Comparison of ENCODE assay signal across 23 mouse cellular contexts in the genomic region with DNA sequence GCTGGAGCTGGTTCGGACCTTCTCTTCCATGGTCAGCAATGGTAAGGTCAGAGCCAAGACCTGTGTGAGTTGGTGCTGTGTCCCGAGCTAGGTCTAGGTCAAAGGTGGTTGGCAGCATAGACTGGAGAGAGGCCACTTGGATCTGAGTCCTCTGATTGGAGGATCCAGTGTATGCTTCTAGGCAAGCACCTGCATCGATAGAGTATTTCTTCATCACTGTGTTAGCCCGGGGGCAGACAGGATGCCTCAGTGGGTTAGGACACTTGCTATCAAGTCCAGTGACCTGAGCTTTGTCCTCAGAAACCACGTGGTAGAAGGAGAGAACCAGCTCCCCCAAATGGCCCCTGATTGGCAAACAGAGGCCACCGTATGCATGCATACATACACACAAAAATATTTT. TPM values are rescaled to one million over a fixed set of nuclear protein-coding genes. Genes with fewer than 3 reads are reported as not detected.
"Had no signal": no experiment of that assay in that cellular context is flagged by ENCODE, and none has a peak within 500 bp of the region (broad histone marks: within the 10 kb centered on the region; RNA-seq: fewer than 3 reads in every experiment).

No protein-coding gene starts in this region.

- ATAC-seq: intestine, postnatal 0 days had no signal

- H3K4me2 ChIP-seq: limb, embryonic 13.5 days; lung, embryonic 15.5 days; midbrain, embryonic 11.5 days; neural tube, embryonic 12.5 days; neural tube, embryonic 15.5 days had no signal

- H3K4me3 ChIP-seq: layer of hippocampus, adult 2 months; limb, embryonic 10.5 days; limb, embryonic 13.5 days; lung, embryonic 15.5 days; neural tube, embryonic 12.5 days; neural tube, embryonic 15.5 days had no signal

- H3K9ac ChIP-seq: limb, embryonic 13.5 days; lung, embryonic 15.5 days; neural tube, embryonic 12.5 days; neural tube, embryonic 15.5 days had no signal

- H3K4me1 ChIP-seq: neural tube, embryonic 12.5 days had no signal

- H3K9me3 ChIP-seq: limb, embryonic 10.5 days; limb, embryonic 13.5 days; lung, embryonic 15.5 days; neural tube, embryonic 12.5 days; neural tube, embryonic 15.5 days had no signal

- H3K27ac ChIP-seq: kidney, postnatal 0 days; layer of hippocampus, adult 2 months; limb, embryonic 10.5 days; limb, embryonic 13.5 days; lung, embryonic 15.5 days; neural tube, embryonic 12.5 days; neural tube, embryonic 15.5 days had no signal

- DNase-seq: kidney, adult 2 months; kidney, postnatal 25 days; layer of hippocampus, adult 9-11 months; lung, adult 18-20 months; lung, postnatal 14 days; lung, postnatal 4 days; midbrain, embryonic 14.5 days; right cerebral cortex, postnatal 25 days; spleen, adult 18-20 months; thymus, adult 18-20 months; thymus, postnatal 36 days had no signal

- H3K27me3 ChIP-seq: neural tube, embryonic 15.5 days had no signal

- H3K36me3 ChIP-seq: limb, embryonic 10.5 days; limb, embryonic 13.5 days; lung, embryonic 15.5 days; neural tube, embryonic 12.5 days; neural tube, embryonic 15.5 days had no signal

RNA-seq across cellular contexts. Expression of a gene that starts 26.9 kb away (rescaled TPM):
- total RNA-seq: megakaryocyte progenitor cell, adult 5-6 weeks; megakaryocyte-erythroid progenitor cell, adult 5-6 weeks had no signal
- polyA plus RNA-seq: kidney, embryonic 14.5 days; kidney, postnatal 0 days; limb, embryonic 10.5 days had no signal

RNA-seq across cellular contexts. Expression of a gene that starts 33.3 kb away (rescaled TPM):
- total RNA-seq: megakaryocyte progenitor cell, adult 5-6 weeks; megakaryocyte-erythroid progenitor cell, adult 5-6 weeks had no signal
